Mouse (Mus musculus) embryonic facial prominence, embryonic 13.5 days (tissue): ENCODE data around the gene Brap. TPM values are rescaled to one million over a fixed set of nuclear protein-coding genes. Genes with fewer than 3 reads are reported as not detected.

Experiments
- ATAC-seq: fragments of 200-750 bp; cut with Nextera tagmentation; 2 replicates; pipeline ENCODE4 v1.8.0; 2017; ENCODE audit warnings: low read depth; ENCODE audit not compliant: insufficient number of reproducible peaks, insufficient read depth, low FRiP score, low TSS enrichment
- H3K27ac ChIP-seq: fragments of 300-500 bp; sonication (generic); 2 replicates; pipeline ENCODE4 v1.5.1; 2015; ENCODE audit warnings: moderate library complexity, mild to moderate bottlenecking, inconsistent platforms
- H3K27me3 ChIP-seq: fragments of 300-500 bp; sonication (generic); 2 replicates; pipeline ENCODE4 v1.6.1; 2015; ENCODE audit warnings: mild to moderate bottlenecking, inconsistent platforms
- H3K36me3 ChIP-seq: fragments of 300-500 bp; sonication (generic); 2 replicates; pipeline ENCODE4 v1.6.1; 2015; ENCODE audit warnings: mild to moderate bottlenecking, inconsistent platforms
- H3K4me1 ChIP-seq: fragments of 300-500 bp; sonication (generic); 2 replicates; pipeline ENCODE4 v1.6.1; 2015; ENCODE audit warnings: inconsistent platforms
- H3K4me2 ChIP-seq: fragments of 300-500 bp; sonication (generic); 2 replicates; pipeline ENCODE4 v1.6.1; 2015; ENCODE audit warnings: moderate library complexity, mild to moderate bottlenecking, inconsistent platforms
- H3K4me3 ChIP-seq: fragments of 300-500 bp; sonication (generic); 2 replicates; pipeline ENCODE4 v1.5.1; 2015; ENCODE audit warnings: mild to moderate bottlenecking, inconsistent platforms
- H3K9ac ChIP-seq: fragments of 300-500 bp; sonication (generic); 2 replicates; pipeline ENCODE4 v1.6.1; 2015; ENCODE audit warnings: mild to moderate bottlenecking, inconsistent platforms
- H3K9me3 ChIP-seq: fragments of 300-500 bp; sonication (generic); 2 replicates; pipeline ENCODE4 v1.6.1; 2016; ENCODE audit warnings: inconsistent platforms
- WGBS: fragments of 180-500 bp; shearing (Covaris S2); methylation state at CpG from one replicate; pipeline ENCODE4 v1.1.7; 2015; ENCODE audit warnings: mixed read lengths; 5-methylcytosine and 5-hydroxymethylcytosine counted together
- polyA plus RNA-seq: library from polyadenylated mRNA; unstranded; fragments of >200 nt; fragmentation: Nextera tagmentation; extraction: Ambion mirVana; gene quantifications from 2 replicates; pipeline ENCODE4 v1.2.1, GENCODE M21; 2015

Brap gene
- polyA plus RNA-seq, 1 experiment from 2014 or later = 44.5 TPM

GRCm38 (mm10) chr5:121721841-121722240, 61.5 kb downstream of the Brap start:
- ATAC-seq = no peak
- H3K27me3 ChIP-seq = no peaks in the 10 kb centered on the region
- peaks cover 10% of the 10 kb centered on the region for H3K36me3 ChIP-seq
- no peak overlapping the region for H3K27ac ChIP-seq
- H3K4me1 ChIP-seq = peaks cover 29% of the 10 kb centered on the region
- no peak overlapping the region for H3K4me3 ChIP-seq
- WGBS = 73% methylated on average over 3 of the region's 3 CpGs
- H3K9me3 ChIP-seq = no peaks in the 10 kb centered on the region
- no peak overlapping the region for H3K4me2 ChIP-seq
- H3K9ac ChIP-seq = no peak overlapping the region

GRCm38 (mm10) chr5:121724678-121725077, 64.3 kb downstream of the Brap start:
- no peak overlapping the region for H3K9ac ChIP-seq
- H3K9me3 ChIP-seq = no peaks in the 10 kb centered on the region
- H3K27ac ChIP-seq = no peak overlapping the region
- no peak overlapping the region for H3K4me3 ChIP-seq
- H3K36me3 ChIP-seq = peaks cover 6% of the 10 kb centered on the region
- WGBS = 87% methylated on average over 1 of the region's 1 CpGs
- H3K4me1 ChIP-seq = peaks cover 22% of the 10 kb centered on the region; the same call in 1 of the 2 replicates
- no peak overlapping the region for H3K4me2 ChIP-seq
- ATAC-seq = no peak
- H3K27me3 ChIP-seq = no peaks in the 10 kb centered on the region

- no peak for ATAC-seq
- Histone ChIP-seq H3K27me3 (no peaks in the 10 kb centered on the region), H3K4me1 (no peaks in the 10 kb centered on the region), H3K36me3 (peaks cover 12% of the 10 kb centered on the region), H3K9ac (no peak overlapping the region), H3K9me3 (no peaks in the 10 kb centered on the region), H3K4me3 (no peak overlapping the region), H3K27ac (no peak overlapping the region), H3K4me2 (no peak overlapping the region)
- WGBS = 95% methylated on average over 2 of the region's 2 CpGs
These were observed 69.7 kb downstream of the Brap start for GRCm38 (mm10) chr5:121730057-121730456.

- Histone ChIP-seq H3K4me1 (no peaks in the 10 kb centered on the region), H3K27ac (no peak overlapping the region), H3K9me3 (no peaks in the 10 kb centered on the region; the same call in 1 of the 2 replicates), H3K9ac (no peak overlapping the region), H3K4me3 (no peak overlapping the region), H3K36me3 (peaks cover 22% of the 10 kb centered on the region; the same call in 1 of the 2 replicates), H3K4me2 (no peak overlapping the region), H3K27me3 (no peaks in the 10 kb centered on the region)
- WGBS = 95% methylated on average over 3 of the region's 3 CpGs
- no peak for ATAC-seq
These were observed 76.3 kb downstream of the Brap start for GRCm38 (mm10) chr5:121736641-121737040.

Other genes starting within 250 kb of the Brap start
- 1.3 TPM in 2 replicates for gene Tmem116, start 208.7 kb upstream of the Brap start, polyA plus RNA-seq
- gene Erp29, start 208.1 kb upstream of the Brap start, polyA plus RNA-seq = 160 TPM in 2 replicates
- not detected in 2 replicates for gene Adam1b, start 157.1 kb upstream of the Brap start, polyA plus RNA-seq
- gene Adam1a, start 115.1 kb upstream of the Brap start, polyA plus RNA-seq = 2.3 and 2.5 TPM in 2 replicates
- not detected in 2 replicates for gene Gm42878, start 115.1 kb upstream of the Brap start, polyA plus RNA-seq
- 49.4 and 55.2 TPM in 2 replicates for gene Mapkapk5, start 114.7 kb upstream of the Brap start, polyA plus RNA-seq
- 259 and 281 TPM in 2 replicates for gene Aldh2, start 66.7 kb upstream of the Brap start, polyA plus RNA-seq
- gene Acad12, start 41.6 kb upstream of the Brap start, polyA plus RNA-seq = 1.2 and 1.9 TPM in 2 replicates
- gene Acad10, start within 50 bp of the Brap start, polyA plus RNA-seq = 1.9 and 2.1 TPM in 2 replicates
- gene Atxn2, start 50.8 kb downstream of the Brap start, polyA plus RNA-seq = 53.2 and 69.2 TPM in 2 replicates
- gene Sh2b3, start 177.1 kb downstream of the Brap start, polyA plus RNA-seq = 11.3 and 12.2 TPM in 2 replicates
- 36.2 and 41.1 TPM in 2 replicates for gene Pheta1, start 188.4 kb downstream of the Brap start, polyA plus RNA-seq